9 mouse cellular contexts compared by ENCODE assay signal in genomic region chr16:18705028-18705648, GRCm38 (mm10).
DNase-seq lines count a peak whose midpoint lies in the region; ATAC-seq and TF ChIP-seq lines count a peak whose summit lies in the region.
"Had no signal": no experiment of that assay in that cellular context is flagged by ENCODE, and none has a peak within 500 bp of the region (broad histone marks: within the 10 kb centered on the region; RNA-seq: fewer than 3 reads in every experiment).

No protein-coding gene starts in this region.

- H3K4me3 ChIP-seq in testis, adult 2 months (ENCODE audit: control insufficient read depth, low read depth, low read length): no peak overlapping the region
- no peak overlapping the region for H3K4me3 ChIP-seq in heart, embryonic 14.5 days (ENCODE audit: control insufficient read depth in 1 of 2, insufficient read depth in 1 of 2, low read depth in 1 of 2, low read length in 2 of 2)
- no peak overlapping the region for H3K4me3 ChIP-seq in stomach, embryonic 16.5 days (replicated peaks; ENCODE audit: low read length)

- no peaks in the 10 kb centered on the region for H3K36me3 ChIP-seq in testis, adult 2 months (ENCODE audit: control insufficient read depth, insufficient read depth, low read length)
- no peaks in the 10 kb centered on the region for H3K36me3 ChIP-seq in heart, embryonic 14.5 days (ENCODE audit: control insufficient read depth, insufficient read depth, low read length)
- no peaks in the 10 kb centered on the region for H3K36me3 ChIP-seq in stomach, embryonic 16.5 days (ENCODE audit: control insufficient read depth, insufficient read depth, low read length)

- H3K9me3 ChIP-seq in heart, embryonic 14.5 days (ENCODE audit: control insufficient read depth, low read length): no peaks in the 10 kb centered on the region
- no peaks in the 10 kb centered on the region for H3K9me3 ChIP-seq in stomach, embryonic 16.5 days (replicated peaks; ENCODE audit: control insufficient read depth, low read length)

- H3K27me3 ChIP-seq in testis, adult 2 months (ENCODE audit: control insufficient read depth, insufficient read depth, low read length): no peaks in the 10 kb centered on the region
- no peaks in the 10 kb centered on the region for H3K27me3 ChIP-seq in heart, embryonic 14.5 days (ENCODE audit: control insufficient read depth, insufficient read depth, low read length)
- no peaks in the 10 kb centered on the region for H3K27me3 ChIP-seq in stomach, embryonic 16.5 days (ENCODE audit: control insufficient read depth, insufficient read depth, low read length)

- no peaks in the 10 kb centered on the region for H3K4me1 ChIP-seq in testis, adult 2 months (ENCODE audit: control insufficient read depth, insufficient read depth, low read length)
- H3K4me1 ChIP-seq in heart, embryonic 14.5 days (ENCODE audit: control insufficient read depth in 2 of 2, insufficient read depth in 2 of 2, low read length in 2 of 2): peaks cover 6 to 10% of the 10 kb centered on the region in 2 experiments; a peak in 3 of 4 replicates
- H3K4me1 ChIP-seq in stomach, embryonic 16.5 days (ENCODE audit: control insufficient read depth, insufficient read depth, low read length): 0 out of 2 replicates have a peak, but pooled peaks cover 11% of the 10 kb centered on the region

- DNase-seq in testis, postnatal 14 days (ENCODE audit: low spot score): no peak
- peak; percentile 76 for DNase-seq in kidney, postnatal 14 days
- DNase-seq in right cerebral cortex, postnatal 4 days: no peak
- DNase-seq in ovary, postnatal 10 days (ENCODE audit: low spot score): no peak
- DNase-seq: right cerebral cortex, postnatal 25 days had no signal

- TF ChIP-seq CTCF in testis, adult 2 months (IDR thresholded peaks at IDR 0.05; ENCODE audit: control insufficient read depth, insufficient read depth, insufficient replicate concordance, low read depth, low read length): no peak

- WGBS in heart, embryonic 14.5 days: 60% methylated on average over 9 of the region's 9 CpGs
- WGBS in stomach, embryonic 16.5 days: 31% methylated on average over 9 of the region's 9 CpGs

- peak; percentile 36; the same call in 1 of the 2 replicates for ATAC-seq in heart, embryonic 14.5 days (ENCODE audit: insufficient number of reproducible peaks, insufficient read depth, low FRiP score, low read depth)
- ATAC-seq in stomach, embryonic 16.5 days (ENCODE audit: insufficient read depth, low FRiP score): peak; percentile 71

- H3K27ac ChIP-seq in testis, adult 2 months (ENCODE audit: control insufficient read depth, insufficient read depth, low read depth, low read length): 0 out of 2 replicates have a peak overlapping the region, but pooled peaks have one; percentile 11
- 0 out of 4 replicates have a peak overlapping the region, but pooled peaks of 1 of the 2 experiments have one; percentile 38 for H3K27ac ChIP-seq in heart, embryonic 14.5 days (replicated peaks in 1 of 2; ENCODE audit: control insufficient read depth in 1 of 2, insufficient read depth in 1 of 2, low read depth in 2 of 2, low read length in 2 of 2)
- peak overlapping the region; percentile 40 for H3K27ac ChIP-seq in stomach, embryonic 16.5 days (ENCODE audit: low read length)
- H3K27ac ChIP-seq: liver, embryonic 14.5 days had no signal

- no peak overlapping the region for H3K9ac ChIP-seq in heart, embryonic 14.5 days (ENCODE audit: low read length)
- no peak overlapping the region for H3K9ac ChIP-seq in stomach, embryonic 16.5 days (ENCODE audit: low read length)
- H3K9ac ChIP-seq: liver, embryonic 14.5 days had no signal

- H3K4me2 ChIP-seq in heart, embryonic 14.5 days (ENCODE audit: low read length): no peak overlapping the region
- H3K4me2 ChIP-seq in stomach, embryonic 16.5 days (ENCODE audit: low read depth, low read length): no peak overlapping the region

- TF ChIP-seq POLR2A in testis, adult 2 months (IDR thresholded peaks at IDR 0.05; ENCODE audit: control insufficient read depth, low read depth, low read length): no peak
